Mouse (Mus musculus) heart, postnatal 10 days (tissue): ENCODE measurements around the gene Slc13a3. TPM values are rescaled to one million over a fixed set of nuclear protein-coding genes. Genes with fewer than 3 reads are reported as not detected.

ENCODE experiments used
- DNase-seq, 2 experiments: peaks; one replicate each; pipeline ENCODE4 v3.0.0; 2021
- intact Hi-C: fragments of 180-260 bp; cut with DNase I; formaldehyde crosslinking; loops from one replicate; pipeline ENCODE4 v1.15.1; 2025
- total RNA-seq, 2 experiments: library from RNA; stranded (reverse); gene quantifications; 2 replicates each; pipeline ENCODE4 v1.2.3; 2021

Gene Slc13a3
- total RNA-seq, 2 experiments from 2014 or later, result 0.10 to 1.1 TPM

DNA sequence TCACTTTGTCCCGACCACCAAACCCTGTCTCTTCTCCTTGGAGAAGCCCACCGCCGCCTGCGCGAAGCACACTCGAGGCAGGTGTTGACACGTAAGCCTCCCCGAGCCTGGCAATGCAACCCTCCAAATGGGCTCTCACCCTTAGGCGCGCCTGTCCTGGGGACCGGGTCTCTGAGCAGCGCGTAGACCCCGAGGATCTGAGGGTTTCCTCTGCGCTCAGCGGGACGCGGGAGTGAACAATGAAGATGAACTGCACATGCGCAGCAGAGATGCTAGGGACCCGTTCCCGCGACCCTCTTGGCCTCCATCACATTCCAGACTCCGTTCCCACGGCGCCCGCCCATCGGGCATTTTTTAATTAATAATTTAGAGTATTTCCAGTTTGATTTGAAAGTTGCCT lies 104.5 kb downstream of the Slc13a3 start, which contains the start of gene Zfp663:
Gene Zfp663 (minus strand): TSS at position 234 of the 400 bp plus-strand sequence.
- no peak for DNase-seq
- intact Hi-C loops, result no loop called here

DNA sequence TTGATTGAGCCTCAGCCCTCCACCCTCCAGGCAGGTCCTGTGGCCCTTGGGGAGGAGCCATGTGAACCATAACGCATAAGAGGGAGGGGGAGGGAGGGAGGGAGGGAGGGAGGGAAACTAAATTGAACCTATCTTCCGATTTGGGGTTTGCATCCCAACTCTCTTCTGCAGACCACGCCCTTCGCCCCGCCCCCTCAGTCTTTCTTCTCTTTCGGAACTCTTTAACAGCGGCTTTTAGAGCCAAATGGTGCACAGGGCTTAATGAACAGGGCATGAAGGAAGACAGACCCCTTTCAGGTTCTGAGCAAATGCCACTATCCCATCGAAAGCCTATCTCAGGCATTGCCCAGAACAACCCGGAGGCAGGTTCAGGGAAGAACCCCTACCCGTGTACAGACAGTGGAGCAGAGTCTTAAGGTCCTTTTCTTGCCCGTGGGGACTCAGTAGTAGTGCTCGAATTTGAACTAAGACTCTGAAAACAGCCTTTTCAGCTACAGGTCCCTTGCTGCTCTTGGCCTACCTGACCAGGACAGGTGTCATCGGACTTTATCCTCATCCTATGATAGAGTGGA lies 105.1 kb downstream of the Slc13a3 start:
- DNase-seq, result peak; percentile 13 to 27
- intact Hi-C loops, result no loop called here

DNA sequence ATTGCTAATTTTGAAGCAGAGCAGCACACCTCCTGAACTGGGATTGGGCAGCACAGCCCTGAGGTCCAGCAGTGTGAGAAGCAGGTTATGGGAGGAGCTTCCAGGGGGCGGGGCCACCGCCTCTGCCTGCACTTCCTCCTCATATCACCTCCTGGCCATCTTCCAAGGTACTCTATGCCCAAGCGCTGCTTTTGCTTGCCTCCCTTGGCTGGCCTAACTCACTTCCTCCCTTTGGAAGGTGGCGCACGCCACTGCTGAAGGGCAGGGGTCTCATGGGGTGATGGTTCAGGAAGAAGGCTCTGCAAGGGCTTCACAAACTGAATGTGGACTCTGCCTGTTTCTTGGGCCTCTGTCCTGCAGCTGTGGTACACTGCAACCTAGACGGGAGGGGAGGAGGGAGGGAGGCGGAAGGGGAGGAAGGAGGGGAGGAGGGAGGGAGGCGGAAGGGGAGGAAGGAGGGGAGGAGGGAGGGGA lies 105.9 kb downstream of the Slc13a3 start:
- peak; percentile 17 to 33 for DNase-seq
- intact Hi-C loops, result no loop called here

DNA sequence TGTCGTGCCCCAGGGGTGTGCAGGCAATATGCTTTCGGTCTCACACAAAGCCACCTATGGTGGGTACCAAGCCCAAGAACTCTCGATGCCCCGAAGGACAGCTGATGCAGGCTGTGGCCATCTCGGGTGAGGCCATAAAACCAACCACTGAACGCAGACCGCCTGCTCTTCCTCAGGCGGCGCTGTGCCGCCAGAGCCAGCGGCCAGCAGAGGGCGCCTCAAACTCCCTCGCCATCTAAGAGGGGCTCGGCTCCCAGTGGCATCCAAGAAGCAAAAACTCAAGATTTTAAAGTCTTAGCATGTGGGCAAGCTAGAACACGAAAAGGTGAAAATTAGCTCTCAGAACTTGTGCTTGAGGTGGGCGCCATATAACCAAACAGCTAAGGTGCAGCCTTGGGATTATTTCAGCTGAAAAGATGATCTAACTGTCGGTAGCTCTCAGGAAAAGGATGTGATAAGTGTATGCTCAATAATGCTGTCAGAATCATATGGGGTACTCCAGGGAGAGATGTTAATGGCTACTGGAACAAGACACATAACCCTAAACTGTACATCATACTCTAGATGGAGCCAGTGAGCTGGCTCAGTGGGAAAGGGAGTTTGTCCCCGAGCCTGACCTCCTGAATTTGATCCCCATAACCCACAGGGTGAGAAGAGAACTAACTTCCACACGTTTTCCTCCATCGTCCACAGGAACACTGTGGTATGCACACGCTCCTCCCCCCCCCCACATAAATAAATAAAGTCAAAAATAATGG lies 108.5 kb downstream of the Slc13a3 start:
- intact Hi-C loops, result loop anchor here (1.0 kb wide), 1 partner anchor 123 kb away; no protein-coding TSS in a partner anchor

DNA sequence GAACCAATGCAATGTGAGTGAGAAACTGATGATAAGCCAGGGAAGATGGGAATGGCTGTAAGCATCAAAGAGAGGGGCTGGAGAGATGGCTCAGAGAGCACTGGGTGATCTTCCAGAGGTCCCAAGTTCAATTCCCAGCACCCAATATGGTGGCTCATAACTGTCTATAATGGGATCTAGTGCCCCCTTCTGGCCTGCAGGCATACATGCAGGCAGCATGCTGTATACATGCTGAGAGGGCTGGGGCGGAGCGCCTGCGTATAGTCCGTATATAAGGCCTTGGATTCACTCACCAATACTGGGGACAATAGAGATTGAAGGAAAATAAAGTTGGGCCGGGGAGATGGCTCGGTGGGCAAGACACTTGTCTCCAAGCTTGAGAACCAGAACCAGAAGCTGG lies 109.7 kb downstream of the Slc13a3 start:
- no peak for DNase-seq
- intact Hi-C loops, result no loop called here

More for the DNA sequence above, 108.5 kb downstream of the Slc13a3 start:
- peak; percentile 52 to 71 for DNase-seq

DNA sequence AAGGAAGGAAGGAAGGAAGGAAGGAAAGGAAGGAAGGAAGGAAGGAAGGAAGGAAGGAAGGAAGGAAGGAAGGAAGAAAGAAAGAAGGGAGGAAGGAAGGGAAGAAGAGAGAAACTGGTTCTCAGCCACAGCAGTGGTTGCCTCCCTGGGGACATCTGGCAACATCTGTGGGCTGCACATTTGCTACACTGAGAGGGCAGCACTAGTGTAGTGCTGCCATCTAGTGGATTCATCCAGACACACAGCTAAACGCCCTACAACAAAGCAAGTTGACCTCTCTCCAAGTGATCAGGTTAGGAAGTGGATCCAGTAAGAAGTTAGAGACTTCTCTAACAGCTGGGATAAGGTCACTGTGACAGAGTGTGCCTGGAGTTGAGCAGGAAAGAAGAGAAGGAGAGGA lies 112.2 kb downstream of the Slc13a3 start:
- intact Hi-C loops, result loop anchor here (2.0 kb wide), 1 partner anchor 286 kb away; no protein-coding TSS in a partner anchor
- DNase-seq, result peak; percentile 67 to 77

Other genes with a start within 250 kb of the Slc13a3 start
- gene Cdh22, start 238.4 kb downstream of the Slc13a3 start, total RNA-seq, result under 1 TPM; 0.26 to 0.27 TPM
- gene Slc35c2, start 185.4 kb downstream of the Slc13a3 start, total RNA-seq, result 10 to 100 TPM; 18.5 to 19.8 TPM
- gene Elmo2, start 146.8 kb downstream of the Slc13a3 start, total RNA-seq, result 10 to 100 TPM; 26.0 to 26.5 TPM
- gene Zfp663, start 104.5 kb downstream of the Slc13a3 start, total RNA-seq, result not detected
- gene Zfp334, start 85.0 kb downstream of the Slc13a3 start, total RNA-seq, result 1 to 10 TPM; 3.4 to 4.1 TPM
- not detected for gene Ocstamp, start 72.8 kb downstream of the Slc13a3 start, total RNA-seq
- 10 to 100 TPM in 1 of 2 experiments, 1 to 10 TPM in 1; 9.7 to 10.5 TPM for gene Trp53rka, start 20.1 kb upstream of the Slc13a3 start, total RNA-seq
- gene Slc2a10, start 30.6 kb upstream of the Slc13a3 start, total RNA-seq, result 1 to 10 TPM; 5.5 to 5.7 TPM
- gene Eya2, start 121.8 kb upstream of the Slc13a3 start, total RNA-seq, result 1 to 10 TPM; 2.7 to 3.3 TPM